Mouse (Mus musculus): ENCODE measurements around the gene Mri1. TPM values are rescaled to one million over a fixed set of nuclear protein-coding genes. Genes with fewer than 3 reads are reported as not detected.

Mri1 gene
- polyA plus RNA-seq, 1 experiment from 2014 or later: 55.0 TPM

DNA sequence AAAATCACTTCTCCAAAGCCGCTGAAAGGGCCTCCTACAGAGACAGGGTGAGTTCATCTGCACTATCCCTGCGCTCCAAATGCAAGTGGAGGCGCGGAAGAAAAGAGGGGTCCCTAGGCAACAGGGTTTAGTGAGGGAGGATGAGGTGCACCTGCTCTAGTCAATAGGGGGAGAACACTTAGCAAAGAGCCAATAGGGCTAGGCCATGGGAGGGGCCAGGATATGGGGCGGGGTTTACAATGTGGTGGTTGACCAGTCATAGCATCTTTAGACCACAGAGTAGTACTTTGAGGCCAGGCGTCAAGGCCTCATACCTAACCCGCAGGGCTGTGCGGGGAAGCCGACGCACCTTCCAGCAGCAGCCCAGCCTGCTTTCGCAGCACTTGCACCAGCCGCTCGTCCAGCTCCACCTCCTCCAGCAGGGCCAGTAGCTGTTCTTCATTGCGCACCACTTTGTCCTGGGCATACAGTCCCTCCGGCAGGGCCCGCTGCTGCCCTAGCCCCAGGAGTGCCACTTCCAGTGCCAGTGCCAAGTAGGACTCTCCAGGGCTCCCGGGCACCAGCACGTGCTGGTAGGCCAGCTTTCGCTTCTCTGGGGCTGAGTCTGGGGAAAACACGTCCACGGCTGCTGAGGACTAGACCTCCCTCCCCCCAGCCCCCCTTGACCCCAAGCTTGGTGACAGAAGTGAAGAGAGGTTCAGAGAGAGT is 33.6 kb downstream of the Mri1 start:
- ATAC-seq (ENCODE audit: insufficient read depth, low FRiP score): no peak
- Histone ChIP-seq H3K9me3 (replicated peaks; ENCODE audit: control insufficient read depth, low read length) (no peaks in the 10 kb centered on the region), H3K9ac (ENCODE audit: low read length) (no peak overlapping the region), H3K27me3 (ENCODE audit: control insufficient read depth, insufficient read depth, low read length) (no peaks in the 10 kb centered on the region), H3K4me1 (ENCODE audit: control insufficient read depth, insufficient read depth, low read length) (no peaks in the 10 kb centered on the region), H3K36me3 (ENCODE audit: control insufficient read depth, insufficient read depth, low read length) (peaks cover 14% of the 10 kb centered on the region; the same call in 1 of the 2 replicates), H3K4me2 (ENCODE audit: low read depth, low read length) (no peak overlapping the region), H3K4me3 (replicated peaks; ENCODE audit: low read length) (no peak overlapping the region), H3K27ac (ENCODE audit: low read length) (no peak overlapping the region)
- 82% methylated on average over 21 of the region's 21 CpGs for WGBS

DNA sequence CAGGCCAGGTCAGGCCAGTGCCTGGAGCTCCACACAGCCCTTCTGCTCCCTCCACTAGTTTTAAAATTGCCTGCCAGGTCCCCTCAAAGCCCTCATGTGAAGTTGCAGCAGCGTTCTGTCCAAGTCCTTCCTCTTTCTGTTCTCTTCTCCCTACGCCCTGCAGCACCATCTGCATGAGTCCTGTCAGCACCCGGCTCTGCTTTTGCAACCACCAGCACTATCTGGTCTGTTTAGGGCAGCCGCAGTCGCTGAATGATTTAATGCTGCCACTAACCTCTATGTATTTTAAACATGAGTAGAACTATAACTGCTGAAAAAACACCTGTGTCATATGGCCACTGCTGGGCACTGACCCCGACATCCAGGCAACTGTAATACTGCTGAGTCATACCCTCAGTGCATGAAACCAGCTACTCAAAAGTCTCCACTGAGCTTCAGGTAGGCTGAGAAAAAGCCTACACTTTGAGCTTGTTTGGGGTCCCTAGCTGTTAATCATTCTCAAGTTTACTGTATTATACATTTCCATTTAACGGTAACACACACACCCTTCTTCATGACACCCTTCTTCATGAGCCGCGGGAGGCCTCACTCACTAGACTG is 34.5 kb downstream of the Mri1 start:
- H3K27ac ChIP-seq (ENCODE audit: low read length): no peak overlapping the region
- no peak overlapping the region for H3K9ac ChIP-seq (ENCODE audit: low read length)
- no peak for ATAC-seq (ENCODE audit: insufficient read depth, low FRiP score)
- H3K27me3 ChIP-seq (ENCODE audit: control insufficient read depth, insufficient read depth, low read length): no peaks in the 10 kb centered on the region
- H3K36me3 ChIP-seq (ENCODE audit: control insufficient read depth, insufficient read depth, low read length): peaks cover 9% of the 10 kb centered on the region; the same call in 1 of the 2 replicates
- no peaks in the 10 kb centered on the region for H3K9me3 ChIP-seq (replicated peaks; ENCODE audit: control insufficient read depth, low read length)
- no peak overlapping the region for H3K4me2 ChIP-seq (ENCODE audit: low read depth, low read length)
- no peak overlapping the region for H3K4me3 ChIP-seq (replicated peaks; ENCODE audit: low read length)
- 87% methylated on average over 9 of the region's 9 CpGs for WGBS
- H3K4me1 ChIP-seq (ENCODE audit: control insufficient read depth, insufficient read depth, low read length): no peaks in the 10 kb centered on the region

DNA sequence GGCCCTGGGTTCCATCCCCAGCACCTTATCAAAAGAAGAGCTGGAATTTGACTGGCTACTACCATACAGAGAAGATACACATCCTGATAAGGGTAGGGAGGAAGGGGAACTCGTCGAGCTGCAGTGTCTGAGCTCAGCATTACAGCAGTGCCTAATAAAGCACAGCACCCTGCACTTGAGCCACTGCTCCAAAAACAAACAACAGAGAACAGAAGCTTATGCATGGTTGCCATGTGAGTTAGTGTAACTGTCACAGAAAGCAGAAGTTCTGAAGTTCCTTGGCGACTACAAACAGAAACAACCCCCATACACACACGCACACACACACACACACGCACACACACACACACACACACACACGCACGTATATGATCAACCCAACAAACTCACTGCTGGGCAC is 37.0 kb downstream of the Mri1 start:
- Histone ChIP-seq H3K27me3 (ENCODE audit: control insufficient read depth, insufficient read depth, low read length) (no peaks in the 10 kb centered on the region), H3K4me1 (ENCODE audit: control insufficient read depth, insufficient read depth, low read length) (no peaks in the 10 kb centered on the region), H3K27ac (ENCODE audit: low read length) (no peak overlapping the region), H3K9ac (ENCODE audit: low read length) (no peak overlapping the region), H3K4me2 (ENCODE audit: low read depth, low read length) (no peak overlapping the region), H3K4me3 (replicated peaks; ENCODE audit: low read length) (no peak overlapping the region), H3K36me3 (ENCODE audit: control insufficient read depth, insufficient read depth, low read length) (peaks cover 14% of the 10 kb centered on the region), H3K9me3 (replicated peaks; ENCODE audit: control insufficient read depth, low read length) (no peaks in the 10 kb centered on the region)
- no peak for ATAC-seq (ENCODE audit: insufficient read depth, low FRiP score)
- 70% methylated on average over 7 of the region's 7 CpGs for WGBS

- Histone ChIP-seq H3K9ac (ENCODE audit: low read length) (no peak overlapping the region), H3K4me1 (ENCODE audit: control insufficient read depth, insufficient read depth, low read length) (no peaks in the 10 kb centered on the region), H3K4me3 (replicated peaks; ENCODE audit: low read length) (no peak overlapping the region), H3K27ac (ENCODE audit: low read length) (no peak overlapping the region), H3K36me3 (ENCODE audit: control insufficient read depth, insufficient read depth, low read length) (peaks cover 13% of the 10 kb centered on the region), H3K9me3 (replicated peaks; ENCODE audit: control insufficient read depth, low read length) (no peaks in the 10 kb centered on the region), H3K4me2 (ENCODE audit: low read depth, low read length) (no peak overlapping the region), H3K27me3 (ENCODE audit: control insufficient read depth, insufficient read depth, low read length) (no peaks in the 10 kb centered on the region)
- no peak for ATAC-seq (ENCODE audit: insufficient read depth, low FRiP score)
- 94% methylated on average over 5 of the region's 5 CpGs for WGBS
Measured at GRCm38 (mm10) chr8:84218143-84218542, 39.0 kb downstream of the Mri1 start.

DNA sequence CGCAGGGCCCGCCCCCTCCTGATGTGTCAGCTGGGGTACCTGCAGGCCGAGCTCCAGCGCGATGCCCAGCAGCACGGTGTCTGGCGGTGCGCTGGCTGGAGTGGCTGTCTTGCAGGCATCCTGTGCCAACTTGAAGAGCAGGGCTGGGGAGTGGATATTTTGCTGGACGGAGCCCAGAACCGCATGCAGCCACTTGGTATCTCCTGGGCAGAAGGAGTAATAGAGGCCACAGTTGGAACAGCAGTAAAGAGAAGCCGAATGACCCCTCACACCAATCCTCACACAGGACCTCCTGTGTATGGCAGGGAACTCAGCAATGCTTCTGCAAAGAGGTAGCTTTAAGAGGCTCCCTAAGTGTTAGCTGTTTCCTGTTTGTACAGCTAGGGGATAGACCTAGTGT is 39.9 kb downstream of the Mri1 start:
- no peaks in the 10 kb centered on the region for H3K4me1 ChIP-seq (ENCODE audit: control insufficient read depth, insufficient read depth, low read length)
- no peak overlapping the region for H3K27ac ChIP-seq (ENCODE audit: low read length)
- 94% methylated on average over 11 of the region's 11 CpGs for WGBS
- H3K9me3 ChIP-seq (replicated peaks; ENCODE audit: control insufficient read depth, low read length): no peaks in the 10 kb centered on the region
- peaks cover 9% of the 10 kb centered on the region for H3K36me3 ChIP-seq (ENCODE audit: control insufficient read depth, insufficient read depth, low read length)
- no peak; the same call in 1 of the 2 replicates for ATAC-seq (ENCODE audit: insufficient read depth, low FRiP score)
- no peaks in the 10 kb centered on the region for H3K27me3 ChIP-seq (ENCODE audit: control insufficient read depth, insufficient read depth, low read length)
- no peak overlapping the region for H3K9ac ChIP-seq (ENCODE audit: low read length)
- no peak overlapping the region for H3K4me2 ChIP-seq (ENCODE audit: low read depth, low read length)
- no peak overlapping the region for H3K4me3 ChIP-seq (replicated peaks; ENCODE audit: low read length)

- H3K9ac ChIP-seq (ENCODE audit: low read length): no peak overlapping the region
- ATAC-seq (ENCODE audit: insufficient read depth, low FRiP score): no peak
- H3K4me1 ChIP-seq (ENCODE audit: control insufficient read depth, insufficient read depth, low read length): peaks cover 6% of the 10 kb centered on the region
- no peak overlapping the region for H3K4me2 ChIP-seq (ENCODE audit: low read depth, low read length)
- H3K36me3 ChIP-seq (ENCODE audit: control insufficient read depth, insufficient read depth, low read length): peaks cover 24% of the 10 kb centered on the region
- H3K27ac ChIP-seq (ENCODE audit: low read length): no peak overlapping the region
- WGBS: 83% methylated on average over 4 of the region's 4 CpGs
- no peaks in the 10 kb centered on the region for H3K27me3 ChIP-seq (ENCODE audit: control insufficient read depth, insufficient read depth, low read length)
- no peaks in the 10 kb centered on the region for H3K9me3 ChIP-seq (replicated peaks; ENCODE audit: control insufficient read depth, low read length)
- no peak overlapping the region for H3K4me3 ChIP-seq (replicated peaks; ENCODE audit: low read length)
Measured at GRCm38 (mm10) chr8:84213277-84213676, 43.8 kb downstream of the Mri1 start.

- 92% methylated on average over 31 of the region's 31 CpGs for WGBS
- no peak overlapping the region for H3K4me2 ChIP-seq (ENCODE audit: low read depth, low read length)
- H3K36me3 ChIP-seq (ENCODE audit: control insufficient read depth, insufficient read depth, low read length): peaks cover 20% of the 10 kb centered on the region
- no peak overlapping the region for H3K4me3 ChIP-seq (replicated peaks; ENCODE audit: low read length)
- H3K4me1 ChIP-seq (ENCODE audit: control insufficient read depth, insufficient read depth, low read length): peaks cover 18% of the 10 kb centered on the region
- no peak overlapping the region for H3K27ac ChIP-seq (ENCODE audit: low read length)
- H3K9ac ChIP-seq (ENCODE audit: low read length): no peak overlapping the region
- ATAC-seq (ENCODE audit: insufficient read depth, low FRiP score): no peak
- no peaks in the 10 kb centered on the region for H3K27me3 ChIP-seq (ENCODE audit: control insufficient read depth, insufficient read depth, low read length)
- H3K9me3 ChIP-seq (replicated peaks; ENCODE audit: control insufficient read depth, low read length): no peaks in the 10 kb centered on the region
Measured at GRCm38 (mm10) chr8:84211881-84212563, 45.1 kb downstream of the Mri1 start.

DNA sequence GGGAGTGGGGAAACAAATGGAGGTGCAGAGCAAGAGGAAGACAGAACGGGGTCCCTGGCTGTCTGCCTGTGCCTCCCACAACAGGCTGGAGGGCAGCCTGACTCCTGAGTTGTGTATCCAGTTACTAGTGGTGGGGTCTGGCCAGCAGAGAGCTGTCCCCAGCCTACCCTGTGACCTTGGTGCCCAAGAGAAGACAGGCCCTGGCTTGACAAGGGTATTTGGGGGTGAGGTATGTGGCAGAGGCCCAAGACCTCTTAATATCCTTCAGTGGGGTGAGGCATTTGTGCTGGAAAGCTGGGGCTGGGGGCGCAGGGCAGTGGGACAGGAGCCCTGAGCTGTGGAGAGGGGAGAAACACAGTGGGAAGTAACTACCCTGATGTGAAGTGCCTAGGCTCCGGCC is 45.9 kb downstream of the Mri1 start:
- H3K27ac ChIP-seq (ENCODE audit: low read length): no peak overlapping the region
- 85% methylated on average over 3 of the region's 3 CpGs for WGBS
- H3K4me2 ChIP-seq (ENCODE audit: low read depth, low read length): no peak overlapping the region
- no peaks in the 10 kb centered on the region for H3K27me3 ChIP-seq (ENCODE audit: control insufficient read depth, insufficient read depth, low read length)
- no peak overlapping the region for H3K4me3 ChIP-seq (replicated peaks; ENCODE audit: low read length)
- peaks cover 23% of the 10 kb centered on the region for H3K36me3 ChIP-seq (ENCODE audit: control insufficient read depth, insufficient read depth, low read length)
- no peak for ATAC-seq (ENCODE audit: insufficient read depth, low FRiP score)
- H3K9me3 ChIP-seq (replicated peaks; ENCODE audit: control insufficient read depth, low read length): no peaks in the 10 kb centered on the region
- H3K9ac ChIP-seq (ENCODE audit: low read length): no peak overlapping the region
- peaks cover 18% of the 10 kb centered on the region for H3K4me1 ChIP-seq (ENCODE audit: control insufficient read depth, insufficient read depth, low read length)

GRCm38 (mm10) chr8:84210167-84210791 is 46.8 kb downstream of the Mri1 start:
- peaks cover 18% of the 10 kb centered on the region for H3K4me1 ChIP-seq (ENCODE audit: control insufficient read depth, insufficient read depth, low read length)
- no peaks in the 10 kb centered on the region for H3K27me3 ChIP-seq (ENCODE audit: control insufficient read depth, insufficient read depth, low read length)
- no peak overlapping the region for H3K9ac ChIP-seq (ENCODE audit: low read length)
- whole genome bisulfite sequencing: 57% methylated on average over 34 of the region's 34 CpGs
- H3K27ac ChIP-seq (ENCODE audit: low read length): no peak overlapping the region
- H3K4me2 ChIP-seq (ENCODE audit: low read depth, low read length): peak overlapping the region; percentile 17; the same call in 1 of the 2 replicates
- H3K36me3 ChIP-seq (ENCODE audit: control insufficient read depth, insufficient read depth, low read length): peaks cover 23% of the 10 kb centered on the region
- H3K9me3 ChIP-seq (replicated peaks; ENCODE audit: control insufficient read depth, low read length): no peaks in the 10 kb centered on the region
- ATAC-seq (ENCODE audit: insufficient read depth, low FRiP score): peak; percentile 35
- H3K4me3 ChIP-seq (replicated peaks; ENCODE audit: low read length): no peak overlapping the region

Measured in stomach, embryonic 16.5 days (tissue).